Mouse (Mus musculus): ENCODE data around the gene Slc25a42. TPM values are rescaled to one million over a fixed set of nuclear protein-coding genes. Genes with fewer than 3 reads are reported as not detected.

The Slc25a42 gene
- total RNA-seq, 2 experiments from 2014 or later = 3.2 to 36.6 TPM

DNA sequence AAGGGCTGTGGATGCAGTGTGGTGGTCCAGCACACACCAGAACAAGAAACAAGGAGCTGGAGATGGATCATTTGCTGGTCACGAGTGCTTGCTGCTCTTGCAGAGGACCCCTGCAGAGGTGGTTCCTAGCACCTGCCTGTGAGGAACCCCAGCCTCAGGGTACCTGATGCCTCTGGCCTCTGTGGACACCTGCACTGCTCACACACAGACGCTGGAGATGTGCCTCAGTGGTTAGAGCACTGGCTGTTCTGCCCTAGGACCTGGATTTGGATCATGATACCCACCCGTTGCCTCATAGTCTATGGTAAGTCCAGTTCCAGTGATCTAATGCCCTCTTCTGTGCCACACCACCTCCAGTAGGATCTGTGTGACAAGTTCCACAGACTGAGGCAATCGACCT is 75.5 kb downstream of the Slc25a42 start:
- ATAC-seq (replicated peaks; ENCODE audit: low FRiP score, low TSS enrichment, poor library complexity, severe bottlenecking) = no peak

DNA sequence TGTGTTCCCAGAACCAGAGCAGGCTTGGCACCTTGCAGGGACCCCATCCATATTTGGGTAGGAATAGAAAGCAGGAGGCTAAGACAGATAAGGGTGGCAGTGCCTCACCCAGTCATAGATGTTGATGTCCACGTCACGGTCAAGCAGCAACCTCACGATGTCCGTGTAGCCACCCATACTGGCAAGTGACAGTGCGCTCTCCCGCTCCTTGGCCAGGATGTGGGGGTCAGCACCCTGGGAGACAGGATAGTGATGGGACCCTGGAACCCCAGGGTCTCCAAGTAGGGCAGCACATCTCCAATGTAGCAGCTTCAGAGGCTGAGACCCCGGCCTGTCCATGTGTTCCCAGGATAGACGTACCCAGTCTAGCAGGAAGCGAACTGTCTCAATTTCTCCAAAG is 77.2 kb downstream of the Slc25a42 start:
- no peak for ATAC-seq (replicated peaks; ENCODE audit: low FRiP score, low TSS enrichment, poor library complexity, severe bottlenecking)

Other genes starting within 250 kb of the Slc25a42 start
- gene Gatad2a, start 215.9 kb downstream of the Slc25a42 start, total RNA-seq (2014; fragmentation: Nextera tagmentation) = 75.4 and 89.7 TPM in 2 replicates
- gene Gatad2a, start 215.9 kb downstream of the Slc25a42 start, total RNA-seq (2017) = 68.7 and 107 TPM in 2 replicates
- gene Mau2, start 169.6 kb downstream of the Slc25a42 start, total RNA-seq (2014; fragmentation: Nextera tagmentation) = 45.9 and 62.1 TPM in 2 replicates
- gene Mau2, start 169.6 kb downstream of the Slc25a42 start, total RNA-seq (2017) = 33.4 TPM in 2 replicates
- gene Sugp1, start 169.5 kb downstream of the Slc25a42 start, total RNA-seq (2014; fragmentation: Nextera tagmentation) = 24.6 and 26.9 TPM in 2 replicates
- 31.1 and 33.0 TPM in 2 replicates for gene Sugp1, start 169.5 kb downstream of the Slc25a42 start, total RNA-seq (2017)
- 0.77 TPM in 1 of 2 replicates, not detected in the other for gene Tm6sf2, start 139.4 kb downstream of the Slc25a42 start, total RNA-seq (2014; fragmentation: Nextera tagmentation)
- gene Tm6sf2, start 139.4 kb downstream of the Slc25a42 start, total RNA-seq (2017) = not detected in 2 replicates
- gene Hapln4, start 128.8 kb downstream of the Slc25a42 start, total RNA-seq (2014; fragmentation: Nextera tagmentation) = not detected in 2 replicates
- not detected in 2 replicates for gene Hapln4, start 128.8 kb downstream of the Slc25a42 start, total RNA-seq (2017)
- gene Ncan, start 91.4 kb downstream of the Slc25a42 start, total RNA-seq (2014; fragmentation: Nextera tagmentation) = not detected in 2 replicates
- gene Ncan, start 91.4 kb downstream of the Slc25a42 start, total RNA-seq (2017) = not detected in 2 replicates
- 41.3 and 47.8 TPM in 2 replicates for gene Nr2c2ap, start 81.0 kb downstream of the Slc25a42 start, total RNA-seq (2014; fragmentation: Nextera tagmentation)
- 6.7 and 16.3 TPM in 2 replicates for gene Nr2c2ap, start 81.0 kb downstream of the Slc25a42 start, total RNA-seq (2017)
- 5.6 and 10.7 TPM in 2 replicates for gene Rfxank, start 73.2 kb downstream of the Slc25a42 start, total RNA-seq (2014; fragmentation: Nextera tagmentation)
- gene Rfxank, start 73.2 kb downstream of the Slc25a42 start, total RNA-seq (2017) = 9.1 and 18.3 TPM in 2 replicates
- gene Borcs8, start 72.8 kb downstream of the Slc25a42 start, total RNA-seq (2014; fragmentation: Nextera tagmentation) = 50.6 and 63.7 TPM in 2 replicates
- 28.6 and 44.9 TPM in 2 replicates for gene Borcs8, start 72.8 kb downstream of the Slc25a42 start, total RNA-seq (2017)
- gene Mef2b, start 72.6 kb downstream of the Slc25a42 start, total RNA-seq (2014; fragmentation: Nextera tagmentation) = 0.46 and 0.92 TPM in 2 replicates
- gene Mef2b, start 72.6 kb downstream of the Slc25a42 start, total RNA-seq (2017) = not detected in 2 replicates
- gene Tmem161a, start 39.9 kb downstream of the Slc25a42 start, total RNA-seq (2014; fragmentation: Nextera tagmentation) = 40.0 and 40.9 TPM in 2 replicates
- 12.2 and 18.0 TPM in 2 replicates for gene Tmem161a, start 39.9 kb downstream of the Slc25a42 start, total RNA-seq (2017)
- 95.2 and 99.2 TPM in 2 replicates for gene Sugp2, start 21.9 kb upstream of the Slc25a42 start, total RNA-seq (2014; fragmentation: Nextera tagmentation)
- gene Sugp2, start 21.9 kb upstream of the Slc25a42 start, total RNA-seq (2017) = 32.2 and 67.3 TPM in 2 replicates
- 20.1 and 29.8 TPM in 2 replicates for gene Armc6, start 22.2 kb upstream of the Slc25a42 start, total RNA-seq (2014; fragmentation: Nextera tagmentation)
- 4.4 and 8.7 TPM in 2 replicates for gene Armc6, start 22.2 kb upstream of the Slc25a42 start, total RNA-seq (2017)
- 5.5 and 9.6 TPM in 2 replicates for gene Homer3, start 70.5 kb upstream of the Slc25a42 start, total RNA-seq (2014; fragmentation: Nextera tagmentation)
- gene Homer3, start 70.5 kb upstream of the Slc25a42 start, total RNA-seq (2017) = 0.56 and 8.0 TPM in 2 replicates
- 50.3 and 54.2 TPM in 2 replicates for gene Ddx49, start 90.2 kb upstream of the Slc25a42 start, total RNA-seq (2014; fragmentation: Nextera tagmentation)
- 116 and 154 TPM in 2 replicates for gene Ddx49, start 90.2 kb upstream of the Slc25a42 start, total RNA-seq (2017)
- 127 and 153 TPM in 2 replicates for gene Cope, start 90.2 kb upstream of the Slc25a42 start, total RNA-seq (2014; fragmentation: Nextera tagmentation)
- 56.3 and 64.1 TPM in 2 replicates for gene Cope, start 90.2 kb upstream of the Slc25a42 start, total RNA-seq (2017)
- gene Cers1, start 103.5 kb upstream of the Slc25a42 start, total RNA-seq (2014; fragmentation: Nextera tagmentation) = not detected in 2 replicates
- gene Cers1, start 103.5 kb upstream of the Slc25a42 start, total RNA-seq (2017) = not detected in 2 replicates
- not detected in 2 replicates for gene Gdf1, start 117.5 kb upstream of the Slc25a42 start, total RNA-seq (2014; fragmentation: Nextera tagmentation)
- not detected in 2 replicates for gene Gdf1, start 117.5 kb upstream of the Slc25a42 start, total RNA-seq (2017)
- gene Upf1, start 141.0 kb upstream of the Slc25a42 start, total RNA-seq (2014; fragmentation: Nextera tagmentation) = 44.1 and 46.9 TPM in 2 replicates
- 26.7 and 46.7 TPM in 2 replicates for gene Upf1, start 141.0 kb upstream of the Slc25a42 start, total RNA-seq (2017)
- 0.15 and 1.2 TPM in 2 replicates for gene Comp, start 161.3 kb upstream of the Slc25a42 start, total RNA-seq (2014; fragmentation: Nextera tagmentation)
- 2.3 TPM in 1 of 2 replicates, not detected in the other for gene Comp, start 161.3 kb upstream of the Slc25a42 start, total RNA-seq (2017)
- gene Crtc1, start 227.3 kb upstream of the Slc25a42 start, total RNA-seq (2014; fragmentation: Nextera tagmentation) = 15.6 and 21.7 TPM in 2 replicates
- 1.1 and 1.3 TPM in 2 replicates for gene Crtc1, start 227.3 kb upstream of the Slc25a42 start, total RNA-seq (2017)